Mouse (Mus musculus): ENCODE results near the gene Ttc7.

Ttc7 gene

GRCm38 (mm10) chr17:87314530-87314946 lies 31.9 kb downstream of the Ttc7 start:
- peak; percentile 53 to 67 for DNase-seq

GRCm38 (mm10) chr17:87315021-87315531 lies 32.4 kb downstream of the Ttc7 start:
- peak; percentile 97 to 98 for DNase-seq

DNA sequence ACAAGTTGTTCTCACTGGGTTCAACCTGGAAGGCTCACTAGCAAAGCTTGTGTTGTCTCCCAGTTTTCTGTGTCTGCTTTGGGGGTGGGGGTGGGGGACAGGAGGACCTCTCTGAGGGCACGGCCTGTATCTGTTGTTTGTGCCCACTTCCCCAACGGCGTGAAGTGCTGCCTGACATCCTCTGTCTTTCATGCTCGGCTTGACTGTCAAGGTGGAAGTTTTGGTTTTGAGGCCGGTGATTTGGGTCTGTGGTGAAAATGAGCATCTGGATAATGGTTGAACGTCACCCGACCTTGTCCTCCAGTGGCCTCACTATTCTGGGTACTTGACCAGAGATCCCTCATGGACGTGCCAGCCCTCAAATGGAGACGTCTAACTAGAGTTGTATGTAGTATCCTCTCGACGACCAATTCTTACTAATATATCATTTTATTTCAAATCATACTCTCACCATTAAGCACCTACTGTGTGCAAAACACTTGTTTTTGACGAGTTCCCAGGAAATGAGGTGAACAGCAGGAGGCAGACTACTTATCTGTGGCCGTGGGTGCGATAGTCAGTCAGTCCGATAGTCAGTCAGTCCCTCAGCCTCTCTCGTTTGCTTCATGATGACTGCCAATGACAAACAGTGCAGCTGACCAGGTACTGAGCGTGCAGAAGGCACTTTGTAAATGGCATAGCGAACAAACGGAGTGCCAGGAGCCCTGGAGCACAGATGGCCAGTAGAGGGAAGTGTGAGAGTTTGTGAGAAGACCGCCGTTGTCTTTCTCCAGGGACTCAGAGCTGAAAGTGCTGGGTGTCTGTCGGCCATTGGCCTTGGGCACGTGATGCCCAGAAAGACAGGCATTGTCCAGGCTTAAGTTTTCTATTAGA lies 33.4 kb downstream of the Ttc7 start:
- peak; percentile 59 to 66 for DNase-seq

- peak; percentile 53 to 55 for DNase-seq
Measured at GRCm38 (mm10) chr17:87317271-87317670, 34.6 kb downstream of the Ttc7 start.

DNA sequence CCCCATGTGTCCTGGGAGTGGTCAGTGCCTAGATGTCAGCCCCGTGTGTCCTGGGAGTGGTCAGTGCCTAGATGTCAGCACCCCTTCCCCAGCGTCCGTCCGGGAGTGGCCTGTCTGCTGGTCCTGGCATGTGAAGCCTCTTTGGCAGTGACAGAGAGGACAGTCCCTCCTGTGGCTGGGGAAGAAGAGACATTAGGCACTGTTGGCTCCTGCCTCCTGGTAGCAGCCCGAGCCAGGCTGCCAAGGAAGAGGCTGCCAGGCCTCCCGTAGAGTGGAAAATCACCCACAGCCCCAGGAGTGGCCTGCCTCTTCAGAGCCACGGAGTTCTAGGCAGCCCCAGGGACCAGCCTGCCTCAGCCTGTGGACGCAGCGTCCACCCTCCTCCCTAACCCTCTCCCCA lies 35.3 kb downstream of the Ttc7 start:
- peak; percentile 89 to 91 for DNase-seq

GRCm38 (mm10) chr17:87321673-87322072 lies 39.0 kb downstream of the Ttc7 start:
- no peak for DNase-seq

DNA sequence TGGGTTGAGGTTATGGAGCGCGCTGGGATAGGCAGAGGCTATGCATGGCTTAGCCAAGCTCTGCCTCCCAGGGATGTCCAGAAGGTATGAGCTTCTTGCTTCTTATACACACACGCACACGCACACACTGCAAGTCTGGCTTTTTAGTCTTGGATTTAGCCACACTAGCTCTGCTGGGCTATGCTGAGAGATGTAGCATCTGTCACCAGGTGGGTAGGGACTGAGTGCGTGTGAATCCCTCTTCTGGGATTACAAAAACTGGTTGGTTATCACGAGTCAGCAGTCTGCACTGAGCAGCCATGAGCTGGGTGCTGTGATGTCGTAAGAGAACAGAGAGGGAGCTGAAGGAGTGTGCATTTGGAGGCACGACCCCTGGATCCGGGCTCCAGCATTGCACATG lies 40.5 kb downstream of the Ttc7 start:
- DNase-seq: no peak

GRCm38 (mm10) chr17:87325501-87325900 lies 42.8 kb downstream of the Ttc7 start:
- peak; percentile 68 to 74 for DNase-seq

- DNase-seq: peak in 1 of 2 experiments; percentile 26
Measured at GRCm38 (mm10) chr17:87326987-87327386, 44.3 kb downstream of the Ttc7 start.

GRCm38 (mm10) chr17:87327645-87328044 lies 45.0 kb downstream of the Ttc7 start:
- peak; percentile 20 to 35 for DNase-seq

GRCm38 (mm10) chr17:87328177-87328768 lies 45.6 kb downstream of the Ttc7 start:
- peak; percentile 39 to 42 for DNase-seq

GRCm38 (mm10) chr17:87329144-87329700 lies 46.5 kb downstream of the Ttc7 start:
- peak in 1 of 2 experiments; percentile 18 for DNase-seq

DNA sequence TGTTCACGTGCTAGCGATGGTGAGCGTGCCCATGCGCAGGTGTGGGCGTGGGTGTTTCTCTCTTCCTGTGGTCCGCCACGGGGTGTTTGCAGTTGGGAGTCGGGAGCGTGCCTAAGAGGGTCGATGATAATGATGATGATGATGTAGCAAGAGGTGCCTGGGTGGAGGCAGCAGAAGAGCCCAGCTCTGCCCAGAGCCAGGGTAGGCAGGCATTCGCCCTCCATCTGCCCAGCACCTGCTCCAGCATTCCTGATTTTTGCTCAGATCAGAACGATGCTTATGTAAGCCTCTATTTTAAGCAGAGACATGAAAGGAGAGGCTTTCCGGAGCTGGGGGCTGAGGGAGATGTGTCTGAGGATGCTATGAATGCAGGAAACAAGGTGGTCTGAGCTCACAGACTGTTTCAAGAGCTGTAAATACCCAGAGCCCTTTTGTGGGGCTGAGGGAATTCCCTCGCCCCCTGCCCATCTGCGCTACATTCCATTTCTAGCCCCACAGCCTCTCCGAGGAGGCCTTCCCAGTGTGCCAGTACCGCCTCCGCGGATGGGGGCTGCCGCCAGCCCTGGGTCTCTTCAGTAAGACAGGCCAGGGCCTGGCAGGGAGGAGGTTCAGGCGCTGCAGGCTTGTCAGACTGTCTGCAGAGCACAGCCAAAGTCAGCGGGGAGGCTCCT lies 47.7 kb downstream of the Ttc7 start:
- peak; percentile 83 to 86 for DNase-seq

DNA sequence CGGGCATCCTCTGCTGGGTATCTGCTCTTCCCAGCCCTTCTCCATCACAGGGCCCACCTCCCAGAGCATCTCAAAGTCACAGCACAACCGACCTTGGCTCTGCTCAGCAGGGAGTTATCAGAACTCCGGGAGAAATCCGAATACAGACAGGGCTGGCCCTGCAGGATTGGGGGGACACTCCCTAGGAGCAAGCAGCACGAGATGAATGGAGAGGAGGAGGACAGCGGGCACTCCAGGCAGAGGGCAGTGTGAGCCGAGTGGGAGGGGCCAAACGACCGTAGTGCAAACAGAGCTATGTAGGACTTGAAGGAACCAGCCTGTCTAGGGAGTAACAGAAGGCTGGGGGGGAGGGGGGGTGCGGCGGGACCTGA lies 48.2 kb downstream of the Ttc7 start:
- DNase-seq: peak; percentile 78 to 84

GRCm38 (mm10) chr17:87331336-87332141 lies 48.9 kb downstream of the Ttc7 start:
- DNase-seq: peak; percentile 56 to 65

DNA sequence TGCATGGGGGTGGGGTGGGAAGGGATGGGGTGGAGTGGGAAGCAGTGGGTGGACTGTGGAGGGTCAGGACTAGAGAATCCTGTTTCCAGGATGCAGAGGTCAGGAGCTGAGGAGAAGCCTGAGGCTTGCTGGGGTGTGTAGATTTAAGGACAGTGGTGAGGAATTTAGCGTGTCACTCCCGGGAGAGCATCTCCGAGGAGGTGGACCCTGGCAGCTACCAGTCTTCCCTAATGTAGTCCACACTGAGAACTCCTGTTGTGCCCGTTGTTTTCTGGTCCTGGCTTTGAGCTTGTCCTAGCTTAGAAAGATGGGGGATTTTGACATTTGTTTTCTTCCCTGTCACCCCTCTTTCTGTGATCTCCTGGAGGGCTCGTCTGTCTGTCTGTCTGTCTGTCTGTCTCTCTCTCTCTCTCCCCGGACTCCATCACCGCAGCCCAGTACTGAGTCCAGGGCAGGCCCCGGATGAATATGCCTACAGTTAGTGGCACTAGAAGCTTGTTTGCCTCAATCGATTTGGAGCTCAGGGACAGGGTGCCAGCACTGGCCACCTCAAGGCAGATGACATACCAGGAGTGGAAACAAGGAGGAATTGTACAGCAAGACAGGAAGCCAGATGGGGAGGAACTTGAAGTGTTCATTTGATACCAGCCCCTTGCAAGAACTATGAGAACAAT lies 49.6 kb downstream of the Ttc7 start:
- peak; percentile 38 to 64 for DNase-seq

DNA sequence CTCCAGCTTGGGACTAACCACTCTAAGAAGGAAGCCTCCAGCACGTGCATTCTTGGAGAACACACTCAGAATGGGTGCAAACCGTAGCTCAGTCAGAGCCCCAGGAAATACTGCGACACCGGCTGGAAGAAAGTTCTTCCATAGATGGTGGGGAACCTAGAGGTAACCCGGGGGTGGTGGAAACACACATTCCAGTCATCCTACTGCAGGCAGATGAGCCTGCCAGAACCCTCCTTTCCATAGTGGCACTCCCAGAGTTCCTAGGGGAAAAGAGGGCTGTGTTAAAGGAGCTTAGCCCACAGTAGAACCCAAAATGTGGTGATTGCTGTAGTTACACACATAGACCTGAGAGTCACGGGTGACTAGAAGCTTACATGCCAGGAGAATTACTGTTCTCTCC lies 50.2 kb downstream of the Ttc7 start:
- DNase-seq: no peak

- DNase-seq: peak in 1 of 2 experiments; percentile 21
Measured at GRCm38 (mm10) chr17:87334162-87334561, 51.5 kb downstream of the Ttc7 start.

DNA sequence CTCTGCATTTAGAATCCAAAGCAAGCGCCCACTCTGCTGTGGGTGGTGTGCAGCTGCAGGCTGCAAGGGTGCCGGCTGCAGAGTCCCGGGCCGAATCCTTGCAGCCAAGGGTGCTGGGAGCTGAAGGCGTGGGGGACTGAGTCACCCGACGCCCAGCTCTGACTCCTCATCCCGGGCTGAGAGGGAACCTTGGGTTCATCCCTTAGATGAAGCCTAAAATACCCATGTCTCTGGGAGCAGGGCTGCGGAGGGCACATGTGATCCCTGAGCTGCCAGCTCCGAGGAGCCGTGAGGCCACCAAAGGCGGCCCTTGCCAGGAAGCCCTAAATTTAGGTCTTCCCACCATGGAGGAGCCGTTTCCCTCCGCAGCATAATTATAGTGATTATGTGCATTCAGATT lies 52.5 kb downstream of the Ttc7 start:
- no peak for DNase-seq

- peak in 1 of 2 experiments; percentile 19 for DNase-seq
Measured at GRCm38 (mm10) chr17:87335727-87336126, 53.0 kb downstream of the Ttc7 start.

DNA sequence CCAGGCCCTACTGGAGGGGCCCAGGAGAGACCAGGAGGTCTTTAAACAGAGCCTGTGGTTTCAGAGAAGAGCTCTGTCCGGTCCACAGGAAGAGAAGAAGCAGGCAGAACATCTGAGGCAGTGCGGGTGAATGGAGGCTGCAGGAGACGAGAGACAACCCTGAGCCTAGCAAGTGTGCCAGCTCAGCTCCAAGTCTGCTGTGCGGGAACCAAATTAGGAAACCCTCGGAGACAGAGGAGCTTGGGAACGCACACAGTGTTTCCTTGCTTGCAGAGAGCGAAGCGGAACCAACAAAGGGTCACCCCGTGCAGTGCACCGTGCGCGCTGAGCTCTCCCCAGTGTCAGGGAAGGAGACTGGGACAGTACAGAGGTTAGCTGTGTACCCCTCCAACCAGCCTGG lies 54.2 kb downstream of the Ttc7 start:
- DNase-seq: peak in 1 of 2 experiments; percentile 11

Measured in cerebellum, postnatal 25 days (tissue).